Mouse (Mus musculus) stomach, postnatal 0 days (tissue): Measurements from ENCODE around the gene Npr1. TPM values are rescaled to one million over a fixed set of nuclear protein-coding genes. Genes with fewer than 3 reads are reported as not detected.

ENCODE experiments used
- ATAC-seq: fragments of 200-750 bp; cut with Nextera tagmentation; 2 replicates; pipeline ENCODE4 v1.8.0; 2017; ENCODE audit not compliant: low FRiP score, low TSS enrichment
- DNase-seq: peaks from one replicate; pipeline ENCODE4 v3.0.0-alpha.2; 2016; ENCODE audit warnings: low spot score
- H3K27ac ChIP-seq: fragments of 300-500 bp; sonication (generic); replicated peaks from 2 replicates; pipeline ENCODE4 v1.5.1; 2014; ENCODE audit warnings: mild to moderate bottlenecking, control low read depth
- H3K27me3 ChIP-seq: fragments of 300-500 bp; sonication (generic); 2 replicates; pipeline ENCODE4 v1.6.1; 2014; ENCODE audit warnings: low read length; ENCODE audit not compliant: control insufficient read depth, insufficient read depth
- H3K36me3 ChIP-seq: fragments of 300-500 bp; sonication (generic); 2 replicates; pipeline ENCODE4 v1.6.1; 2014; ENCODE audit warnings: low read length, mixed read lengths; ENCODE audit not compliant: control insufficient read depth, insufficient read depth
- H3K4me1 ChIP-seq: fragments of 300-500 bp; sonication (generic); replicated peaks from 2 replicates; pipeline ENCODE4 v1.6.1; 2014; ENCODE audit warnings: antibody characterized with exemption; ENCODE audit not compliant: control insufficient read depth, insufficient read depth
- H3K4me2 ChIP-seq: fragments of 300-500 bp; sonication (generic); replicated peaks from 2 replicates; pipeline ENCODE4 v1.6.1; 2014; ENCODE audit warnings: low read depth, mild to moderate bottlenecking, control low read depth, moderate library complexity
- H3K4me3 ChIP-seq: fragments of 300-500 bp; sonication (generic); 2 replicates; pipeline ENCODE4 v1.5.1; 2014; ENCODE audit warnings: low read depth, low read length, control low read depth
- H3K9ac ChIP-seq: fragments of 300-500 bp; sonication (generic); 2 replicates; pipeline ENCODE4 v1.6.1; 2014; ENCODE audit warnings: mild to moderate bottlenecking, low read length, control low read depth, mixed read lengths
- H3K9me3 ChIP-seq: fragments of 300-500 bp; sonication (generic); 2 replicates; pipeline ENCODE4 v1.6.1; 2016; ENCODE audit warnings: low read length; ENCODE audit not compliant: control insufficient read depth
- CTCF ChIP-seq: IDR thresholded peaks from 2 replicates; pipeline ENCODE4 v1.5.1; 2016; ENCODE audit warnings: antibody characterized with exemption, low read depth, mild to moderate bottlenecking, moderate library complexity
- EP300 ChIP-seq: optimal IDR thresholded peaks from 2 replicates; pipeline ENCODE3; 2016; ENCODE audit warnings: antibody characterized with exemption
- WGBS: fragments of 180-500 bp; shearing (Covaris S2); extraction: QIAGEN DNeasy Blood & Tissue Kit; methylation state at CpG from one replicate; pipeline ENCODE4 v1.1.7; 2014; 5-methylcytosine and 5-hydroxymethylcytosine counted together
- polyA plus RNA-seq: library from polyadenylated mRNA; unstranded; fragments of >200 nt; fragmentation: Nextera tagmentation; extraction: Ambion mirVana; gene quantifications from 2 replicates; pipeline ENCODE4 v1.2.1, GENCODE M21; 2015

The Npr1 gene
- polyA plus RNA-seq = 3.0 and 3.6 TPM in 2 replicates

GRCm38 (mm10) chr3:90465686-90466310 is at the start of gene Npr1:
Gene Npr1, minus strand, starts transcription at chr3:90465866.
- H3K27ac ChIP-seq = 0 out of 2 replicates have a peak within 1 kb of the TSS, but pooled peaks have one; percentile 24
- no peak for TF ChIP-seq EP300
- TF ChIP-seq CTCF = no peak

GRCm38 (mm10) chr3:90515242-90515641 is 49.6 kb upstream of the Npr1 start:
- TF ChIP-seq EP300 = no peak
- no peak for TF ChIP-seq CTCF
- H3K9me3 ChIP-seq = no peaks in the 10 kb centered on the region
- H3K27me3 ChIP-seq = no peaks in the 10 kb centered on the region
- ATAC-seq (no peak), DNase-seq (no peak)
- 36% methylated on average over 1 of the region's 1 CpGs for WGBS
- peak overlapping the region; percentile 48 for H3K4me3 ChIP-seq
- no peaks in the 10 kb centered on the region; the same call in 1 of the 2 replicates for H3K36me3 ChIP-seq
- peak overlapping the region; percentile 61 for H3K9ac ChIP-seq
- peak overlapping the region; percentile 84 for H3K27ac ChIP-seq
- no peaks in the 10 kb centered on the region; the same call in 1 of the 2 replicates for H3K4me1 ChIP-seq
- H3K4me2 ChIP-seq = peak overlapping the region; percentile 88

More at GRCm38 (mm10) chr3:90465686-90466310, at the start of gene Npr1:
- ATAC-seq (peak; percentile 39), DNase-seq (peak; percentile 40)
- Histone ChIP-seq H3K4me1 (no peaks in the 10 kb centered on the region), H3K4me3 (peak within 1 kb of the TSS; percentile 54), H3K4me2 (peak within 1 kb of the TSS; percentile 83), H3K36me3 (no peaks in the 10 kb centered on the region), H3K27me3 (no peaks in the 10 kb centered on the region), H3K9me3 (no peaks in the 10 kb centered on the region), H3K9ac (peak within 1 kb of the TSS; percentile 58)
- 0% methylated on average over 24 of the region's 49 CpGs for WGBS

- Histone ChIP-seq H3K27me3 (no peaks in the 10 kb centered on the region), H3K36me3 (no peaks in the 10 kb centered on the region; the same call in 1 of the 2 replicates), H3K9me3 (no peaks in the 10 kb centered on the region), H3K4me2 (peak overlapping the region; percentile 88), H3K9ac (peak overlapping the region; percentile 61), H3K27ac (peak overlapping the region; percentile 84), H3K4me3 (peak overlapping the region; percentile 48), H3K4me1 (no peaks in the 10 kb centered on the region; the same call in 1 of the 2 replicates)
- ATAC-seq (peak; percentile 81), DNase-seq (peak; percentile 82)
- TF ChIP-seq CTCF (no peak), EP300 (no peak)
- WGBS = 1% methylated on average over 10 of the region's 10 CpGs
Observed at GRCm38 (mm10) chr3:90514691-90515090, 49.0 kb upstream of the Npr1 start.

- peak within 1 kb of the TSS; percentile 61 for H3K9ac ChIP-seq
- H3K27me3 ChIP-seq = no peaks in the 10 kb centered on the region
- DNase-seq = peak; percentile 79
- H3K4me1 ChIP-seq = no peaks in the 10 kb centered on the region; the same call in 1 of the 2 replicates
- peak within 1 kb of the TSS; percentile 84 for H3K27ac ChIP-seq
- ATAC-seq = peak; percentile 80
- WGBS = 5% methylated on average over 25 of the region's 25 CpGs
- no peaks in the 10 kb centered on the region for H3K9me3 ChIP-seq
- peak; percentile 72 for TF ChIP-seq CTCF
- no peak for TF ChIP-seq EP300
- no peaks in the 10 kb centered on the region; the same call in 1 of the 2 replicates for H3K36me3 ChIP-seq
- peak within 1 kb of the TSS; percentile 88 for H3K4me2 ChIP-seq
- peak within 1 kb of the TSS; percentile 48 for H3K4me3 ChIP-seq
Observed at GRCm38 (mm10) chr3:90513796-90514590, 48.3 kb upstream of the Npr1 start, which contains the start of the genes S100a1 and S100a13. Gene S100a1, minus strand, starts transcription at chr3:90514392. Gene S100a13, plus strand, starts transcription at chr3:90514435.

GRCm38 (mm10) chr3:90512948-90513642 is 47.4 kb upstream of the Npr1 start:
- H3K4me3 ChIP-seq = peak overlapping the region; percentile 48; the same call in 1 of the 2 replicates
- peak; percentile 56 for DNase-seq
- no peak for TF ChIP-seq CTCF
- no peak for TF ChIP-seq EP300
- no peaks in the 10 kb centered on the region for H3K27me3 ChIP-seq
- peak overlapping the region; percentile 84 for H3K27ac ChIP-seq
- H3K9me3 ChIP-seq = no peaks in the 10 kb centered on the region
- peaks cover 1% of the 10 kb centered on the region; the same call in 1 of the 2 replicates for H3K4me1 ChIP-seq
- no peak for ATAC-seq
- peak overlapping the region; percentile 88 for H3K4me2 ChIP-seq
- peak overlapping the region; percentile 61; the same call in 1 of the 2 replicates for H3K9ac ChIP-seq
- 68% methylated on average over 9 of the region's 9 CpGs for WGBS
- no peaks in the 10 kb centered on the region; the same call in 1 of the 2 replicates for H3K36me3 ChIP-seq
